Mouse (Mus musculus) left cerebral cortex, postnatal 25 days (tissue): ENCODE measurements around the gene Gpr173. TPM values are rescaled to one million over a fixed set of nuclear protein-coding genes. Genes with fewer than 3 reads are reported as not detected.

Experiments
- DNase-seq, 2 experiments: peaks; one replicate each; pipeline ENCODE4 v3.0.0; 2022; ENCODE audit warnings: low spot score in 2 of 2, mixed read lengths in 1 of 2
- intact Hi-C: fragments of 180-260 bp; cut with DNase I; formaldehyde crosslinking; loops from one replicate; pipeline ENCODE4 v1.15.1; 2025
- total RNA-seq, 2 experiments: library from RNA; stranded (reverse); gene quantifications; 2 replicates each; pipeline ENCODE4 v1.2.3; 2021

Gpr173 gene
- total RNA-seq, 2 experiments from 2014 or later: 17.5 to 19.9 TPM

DNA sequence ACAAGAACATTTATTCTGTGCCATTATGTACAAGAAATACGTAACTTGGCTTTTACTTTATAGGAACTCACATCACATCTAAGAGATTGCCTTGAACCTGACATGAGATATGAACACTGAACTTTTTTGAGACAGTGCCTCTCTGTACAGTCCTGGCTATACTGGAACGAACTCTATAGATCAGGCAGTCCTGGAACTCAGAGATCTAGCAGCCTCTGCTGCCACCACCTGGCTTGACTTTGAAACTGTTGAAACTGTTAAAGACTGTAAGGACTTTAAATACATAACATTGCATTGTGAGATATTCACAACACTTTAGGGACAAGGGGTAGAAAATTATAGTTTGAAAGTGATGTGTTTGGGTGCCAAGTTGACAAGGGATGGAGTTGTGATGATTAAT, 60.6 kb downstream of the Gpr173 start:
- DNase-seq: peak; percentile 16 to 20

GRCm38 (mm10) chrX:152307371-152307770, 61.1 kb downstream of the Gpr173 start:
- DNase-seq: no peak
- intact Hi-C loops: no loop called here

More for the DNA sequence above, 60.6 kb downstream of the Gpr173 start:
- intact Hi-C loops: no loop called here

DNA sequence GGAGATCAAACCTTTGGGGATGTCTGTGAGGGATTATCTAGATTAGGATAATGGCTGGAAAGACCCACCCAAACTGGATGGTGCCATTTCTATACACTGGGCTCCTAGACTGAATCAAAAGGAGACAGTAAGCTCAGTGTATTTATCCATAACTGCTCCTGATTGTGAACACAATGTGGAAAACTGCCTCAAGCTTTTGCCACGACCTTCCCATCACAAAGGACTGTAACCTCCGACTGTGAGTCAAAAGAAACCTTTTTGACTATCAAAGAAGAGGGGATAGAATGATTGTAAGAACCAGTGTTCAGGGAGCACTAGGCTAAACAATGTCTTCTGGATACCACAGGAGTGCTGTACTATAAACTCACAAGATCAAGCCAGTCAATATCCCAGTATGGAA, 62.3 kb downstream of the Gpr173 start:
- intact Hi-C loops: no loop called here

More for the DNA sequence above, 62.3 kb downstream of the Gpr173 start:
- DNase-seq: no peak

Other genes with a start within 250 kb of the Gpr173 start
- gene Iqsec2, start 224.4 kb downstream of the Gpr173 start, total RNA-seq: 100 to 1,000 TPM; 149 to 161 TPM
- 10 to 100 TPM; 53.5 to 69.0 TPM for gene Kdm5c, start 135.7 kb downstream of the Gpr173 start, total RNA-seq
- 10 to 100 TPM; 51.1 to 65.3 TPM for gene Kantr, start 41.2 kb downstream of the Gpr173 start, total RNA-seq
- gene Tspyl2, start 26.3 kb downstream of the Gpr173 start, total RNA-seq: 10 to 100 TPM; 87.1 to 98.9 TPM
- gene Cldn34a, start 194.6 kb upstream of the Gpr173 start, total RNA-seq: not detected